Mouse (Mus musculus) urinary bladder, adult 18-20 months (tissue): Measurements from ENCODE around the gene Rnf222.
"Not testable (repeated sequence)": the region's sequence is repeated elsewhere in the genome, so short reads cannot be mapped to it uniquely, and the experiment has no call there.

Source experiments
- DNase-seq, 2 experiments: peaks; one replicate each; pipeline ENCODE4 v3.0.0; 2022; ENCODE audit warnings: low spot score in 2 of 2, mixed read lengths in 2 of 2

Gene Rnf222

GRCm38 (mm10) chr11:68911531-68912177, 23.3 kb downstream of the Rnf222 start:
- DNase-seq: no peak

- no peak for DNase-seq
Measured at GRCm38 (mm10) chr11:68914566-68914965, 26.2 kb downstream of the Rnf222 start.

GRCm38 (mm10) chr11:68923191-68923590, 34.8 kb downstream of the Rnf222 start:
- no peak for DNase-seq

DNA sequence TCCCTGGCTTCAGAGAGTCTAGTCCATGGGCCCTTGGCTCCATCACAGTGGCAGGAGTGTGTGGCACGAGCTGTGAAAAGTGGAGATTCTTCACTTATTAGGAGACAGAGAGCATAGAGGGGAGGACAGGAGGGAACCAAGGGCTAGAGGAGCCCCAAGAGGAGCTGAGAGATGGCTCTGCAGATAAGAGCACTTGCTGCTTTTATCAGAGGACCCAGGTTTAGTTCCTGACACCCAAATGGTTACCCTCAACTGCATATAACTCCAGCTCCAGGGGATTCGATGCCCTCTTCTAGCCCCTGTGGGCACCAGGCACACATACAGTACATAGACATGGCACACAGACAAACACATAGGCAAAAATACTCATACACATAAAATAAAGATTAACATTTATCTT, 36.4 kb downstream of the Rnf222 start:
- no peak for DNase-seq

DNA sequence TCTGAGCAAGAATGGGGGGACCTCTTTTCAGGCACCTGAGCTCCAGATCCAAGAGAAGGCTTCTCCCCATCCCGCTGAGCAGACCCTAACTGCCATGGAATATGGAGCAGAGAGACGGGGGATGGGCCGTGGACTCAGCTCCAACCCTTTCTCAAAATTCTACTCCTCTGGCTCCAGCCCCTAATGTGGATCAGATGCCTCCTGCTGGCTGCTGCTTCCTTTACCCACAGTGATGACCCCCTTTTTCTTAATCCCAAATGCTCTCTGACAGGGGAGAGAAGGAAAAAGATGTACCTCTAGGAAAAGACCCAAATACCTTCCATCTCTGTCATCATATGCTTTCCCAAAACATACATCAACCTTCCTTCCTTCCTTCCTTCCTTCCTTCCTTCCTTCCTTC, 38.6 kb downstream of the Rnf222 start, which contains the start of gene Odf4:
Gene Odf4 (minus strand): TSS at position 101 of the 400 bp plus-strand sequence.
- DNase-seq: no peak

DNA sequence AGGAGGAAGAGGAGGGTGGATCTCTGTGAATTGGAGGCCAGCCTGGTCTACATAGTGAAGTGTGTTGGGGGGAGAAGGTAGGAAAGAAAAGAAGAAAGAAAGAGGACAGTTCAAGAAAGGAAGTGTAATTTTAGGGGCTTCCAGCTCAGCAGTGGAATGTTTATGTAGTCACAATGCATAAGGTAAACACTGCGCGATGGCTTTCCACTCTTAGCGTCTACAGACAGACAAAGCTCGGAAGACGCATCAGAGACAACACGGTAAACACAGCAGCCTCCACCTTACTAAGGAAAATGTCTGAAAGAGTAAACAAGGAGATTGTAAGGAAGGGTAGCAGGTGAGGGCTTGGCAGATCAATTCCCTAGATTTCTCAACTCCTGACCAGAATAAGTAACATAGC, 41.6 kb downstream of the Rnf222 start:
- DNase-seq: no peak

GRCm38 (mm10) chr11:68933885-68934507, 45.6 kb downstream of the Rnf222 start:
- no peak for DNase-seq

- not testable (repeated sequence) for DNase-seq
Measured at GRCm38 (mm10) chr11:68936951-68937350, 48.6 kb downstream of the Rnf222 start.

- peak; percentile 50 to 86 for DNase-seq
Measured at GRCm38 (mm10) chr11:68939451-68940304, 51.3 kb downstream of the Rnf222 start.

DNA sequence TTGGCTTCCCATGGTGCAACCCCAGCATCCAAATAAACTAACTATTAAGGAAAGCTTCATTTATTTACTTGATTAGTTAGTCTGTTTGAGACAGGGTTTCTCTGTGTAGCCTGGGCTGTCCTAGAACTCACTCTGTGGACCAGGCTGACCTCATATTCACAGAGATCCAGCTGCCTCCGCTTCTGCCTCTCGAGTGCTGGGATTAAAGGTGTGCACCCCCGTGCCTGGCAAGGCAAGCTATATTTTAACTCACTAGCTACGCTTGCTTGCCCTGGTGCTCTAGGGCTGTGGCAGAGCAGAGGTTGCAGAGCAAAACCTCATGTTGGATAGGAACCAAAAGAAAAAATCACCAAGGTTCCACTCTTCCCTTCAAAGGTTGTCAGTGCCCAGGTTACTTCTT, 52.2 kb downstream of the Rnf222 start:
- DNase-seq: no peak

DNA sequence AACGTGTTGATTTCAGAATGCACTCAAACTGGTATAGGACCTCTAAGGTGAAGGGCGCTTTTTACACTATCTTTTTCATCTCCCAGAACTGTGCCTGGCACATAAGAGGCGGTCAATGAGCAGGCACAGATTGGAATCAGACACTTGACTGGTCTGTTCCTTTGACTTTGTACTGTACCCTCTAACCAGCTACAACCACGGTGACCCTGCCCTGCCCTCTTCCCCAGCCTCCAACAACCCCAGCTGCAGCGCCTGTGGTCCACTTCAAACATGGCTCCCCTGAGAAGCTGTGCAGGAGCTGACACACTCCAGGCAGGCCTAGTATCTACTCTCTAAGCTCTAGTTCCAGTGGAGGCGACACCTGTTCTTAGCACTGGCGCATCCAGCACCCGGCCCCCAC, 54.4 kb downstream of the Rnf222 start:
- DNase-seq: no peak

DNA sequence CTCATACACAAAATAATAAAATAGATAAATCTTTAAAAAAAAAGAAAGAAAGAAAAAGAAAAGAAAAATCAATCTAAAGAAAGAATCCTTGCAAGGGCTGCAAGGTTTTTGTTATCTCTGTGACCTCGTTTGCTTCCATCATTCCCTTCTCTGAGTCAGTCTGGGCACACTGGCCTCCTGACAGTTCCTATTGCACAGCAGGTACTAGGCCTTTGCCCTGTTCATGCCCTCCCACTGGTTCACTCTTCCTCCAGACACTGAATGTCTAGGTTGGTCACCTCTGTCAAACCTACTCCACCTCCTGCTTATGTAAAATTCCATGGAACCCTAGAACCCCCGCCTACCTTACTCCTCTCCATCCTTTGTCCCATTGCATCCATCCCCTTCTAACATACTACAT, 56.9 kb downstream of the Rnf222 start:
- no peak for DNase-seq
